Mouse (Mus musculus) MEL (cell line): ENCODE results near the gene Zdbf2.

Experiments used
- CHD2 ChIP-seq: IDR thresholded peaks from 2 replicates; pipeline ENCODE4 v1.6.1; 2011; ENCODE audit warnings: low read length, improper control_type of control experiment
- CTCF ChIP-seq, 3 experiments: IDR thresholded peaks in 2 of 3; conservative IDR thresholded peaks in 1 of 3; 2 replicates each; pipeline ENCODE4 v1.5.1; 2011 to 2012; ENCODE audit warnings: low read length in 3 of 3, low read depth in 2 of 3, mild to moderate bottlenecking in 2 of 3, improper control_type of control experiment in 1 of 3, inconsistent platforms in 1 of 3, mixed read lengths in 1 of 3, moderate library complexity in 1 of 3; ENCODE audit not compliant: control insufficient read depth in 1 of 3, insufficient read depth in 1 of 3, poor library complexity in 1 of 3, severe bottlenecking in 1 of 3
- MAX ChIP-seq: IDR thresholded peaks from 2 replicates; pipeline ENCODE4 v1.6.1; 2011; ENCODE audit warnings: low read length, improper control_type of control experiment
- POLR2A ChIP-seq, 2 experiments: IDR thresholded peaks; 2 replicates each; pipeline ENCODE4 v1.6.1; 2011 to 2012; ENCODE audit warnings: low read length in 2 of 2, mild to moderate bottlenecking in 2 of 2, control low read depth in 1 of 2, improper control_type of control experiment in 1 of 2, low read depth in 1 of 2, moderate library complexity in 1 of 2; ENCODE audit not compliant: control insufficient read depth in 1 of 2, insufficient read depth in 1 of 2, poor library complexity in 1 of 2
- POLR2AphosphoS2 ChIP-seq: IDR thresholded peaks from 2 replicates; pipeline ENCODE4 v1.6.1; 2011; ENCODE audit warnings: low read length, improper control_type of control experiment
- SMC3 ChIP-seq: IDR thresholded peaks from 2 replicates; pipeline ENCODE4 v1.6.1; 2011; ENCODE audit warnings: low read depth, low read length, improper control_type of control experiment

DNA sequence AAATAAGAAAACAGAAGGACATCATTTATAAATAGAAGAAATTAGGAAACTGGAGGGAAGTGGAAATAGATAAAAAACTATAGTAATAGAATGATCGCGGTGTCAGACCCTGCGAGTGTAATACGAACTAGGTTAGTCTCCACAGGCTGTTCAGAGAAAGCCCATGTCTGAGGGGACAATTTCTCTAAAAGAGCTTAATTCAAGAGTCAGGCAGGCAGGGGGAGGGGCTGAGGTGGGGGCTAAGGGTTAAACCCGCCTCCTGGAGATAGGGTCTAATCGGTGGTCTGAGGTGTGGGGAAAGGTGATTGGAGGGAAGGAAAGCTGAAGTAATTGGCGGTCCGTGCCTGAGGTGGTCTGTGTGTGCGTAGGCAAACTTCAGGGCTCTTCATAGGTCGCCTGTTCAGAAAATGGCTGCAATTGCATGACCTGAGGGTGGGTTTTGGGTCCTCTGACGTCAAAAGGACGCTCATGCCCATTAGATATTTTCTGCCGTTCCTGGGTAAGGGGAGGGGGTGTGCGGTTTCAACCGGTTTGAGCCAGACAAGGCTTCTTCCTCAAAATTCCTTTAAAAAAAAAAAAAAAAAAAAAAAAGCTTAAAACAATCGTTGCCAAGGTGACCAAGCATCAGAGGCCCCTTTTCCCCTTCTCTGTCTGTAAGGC, 26.1 kb upstream of the Zdbf2 start:
- no peak for TF ChIP-seq POLR2A (IDR thresholded peaks at IDR 0.05; ENCODE audit: control insufficient read depth in 1 of 2, insufficient read depth in 1 of 2, low read depth in 1 of 2, low read length in 2 of 2, poor library complexity in 1 of 2)
- TF ChIP-seq CTCF (IDR thresholded peaks at IDR 0.05 in 2 of 3, conservative IDR thresholded peaks at IDR 0.05 in 1 of 3; ENCODE audit: control insufficient read depth in 1 of 3, insufficient read depth in 1 of 3, low read depth in 2 of 3, low read length in 3 of 3, poor library complexity in 1 of 3, severe bottlenecking in 1 of 3), result no peak
- TF ChIP-seq MAX, result no peak
- TF ChIP-seq POLR2AphosphoS2, result no peak
- TF ChIP-seq SMC3, result no peak
- no peak for TF ChIP-seq CHD2
